Mouse (Mus musculus) lung, postnatal 10 days (tissue): ENCODE results near the gene Wnt10a.
A peak's percentile ranks its signal among the peaks of the same experiment; 100 is the strongest.
"Not testable (repeated sequence)": the region's sequence is repeated elsewhere in the genome, so short reads cannot be mapped to it uniquely, and the experiment has no call there.

Source experiments
- DNase-seq: peaks from one replicate; pipeline ENCODE4 v3.0.0; 2021

The Wnt10a gene

DNA sequence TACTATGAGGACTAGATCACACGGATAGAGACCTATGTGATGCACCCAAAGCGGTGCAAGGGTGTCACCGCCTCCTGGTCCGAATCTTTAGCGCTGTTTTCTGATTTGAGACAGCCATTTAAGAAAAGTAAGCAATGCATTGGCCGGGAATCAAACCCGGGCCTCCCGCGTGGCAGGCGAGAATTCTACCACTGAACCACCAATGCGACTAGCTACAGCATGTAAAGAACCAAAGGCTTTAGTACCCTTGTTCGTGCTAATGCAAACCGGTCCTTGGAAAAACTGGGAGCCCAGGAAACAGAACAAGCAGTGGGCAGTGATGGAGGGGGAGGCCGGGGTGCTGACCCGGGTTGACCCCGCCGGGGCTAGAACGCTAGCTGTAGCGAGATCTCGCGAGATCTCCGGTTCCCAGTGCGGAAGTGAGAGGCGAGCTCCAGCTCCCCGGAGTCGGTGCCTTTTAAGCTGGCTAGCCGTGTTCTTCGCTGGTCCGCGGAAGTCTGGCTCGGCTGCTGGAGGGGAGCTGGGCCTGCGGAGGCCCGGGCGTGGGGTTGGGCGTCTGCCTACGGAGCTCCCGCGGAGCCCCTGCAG, 25.4 kb downstream of the Wnt10a start:
- peak; percentile 95 for DNase-seq

DNA sequence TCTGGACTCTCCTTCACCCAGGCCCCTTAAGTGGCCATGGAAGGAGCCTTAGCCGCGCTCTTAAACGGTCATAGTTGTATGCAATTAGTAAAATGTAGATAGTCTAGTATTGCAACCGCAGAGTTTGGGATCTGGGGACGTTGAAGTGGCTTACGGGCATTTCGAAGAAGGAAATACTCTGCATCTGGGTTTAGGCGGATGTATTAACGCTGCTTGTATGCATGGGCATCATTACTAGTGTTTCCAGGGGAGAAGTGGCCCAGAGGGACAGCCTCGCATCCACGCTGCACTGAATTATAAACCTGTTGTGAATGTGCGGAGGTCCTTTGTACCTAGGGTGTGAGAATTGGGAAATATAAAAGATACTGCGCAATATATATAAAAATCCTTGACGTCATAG, 25.9 kb downstream of the Wnt10a start:
- no peak for DNase-seq

- DNase-seq, result no peak
Measured at GRCm38 (mm10) chr1:74818509-74818908, 27.2 kb downstream of the Wnt10a start.

- DNase-seq, result not testable (repeated sequence)
Measured at GRCm38 (mm10) chr1:74823598-74823997, 32.3 kb downstream of the Wnt10a start.

DNA sequence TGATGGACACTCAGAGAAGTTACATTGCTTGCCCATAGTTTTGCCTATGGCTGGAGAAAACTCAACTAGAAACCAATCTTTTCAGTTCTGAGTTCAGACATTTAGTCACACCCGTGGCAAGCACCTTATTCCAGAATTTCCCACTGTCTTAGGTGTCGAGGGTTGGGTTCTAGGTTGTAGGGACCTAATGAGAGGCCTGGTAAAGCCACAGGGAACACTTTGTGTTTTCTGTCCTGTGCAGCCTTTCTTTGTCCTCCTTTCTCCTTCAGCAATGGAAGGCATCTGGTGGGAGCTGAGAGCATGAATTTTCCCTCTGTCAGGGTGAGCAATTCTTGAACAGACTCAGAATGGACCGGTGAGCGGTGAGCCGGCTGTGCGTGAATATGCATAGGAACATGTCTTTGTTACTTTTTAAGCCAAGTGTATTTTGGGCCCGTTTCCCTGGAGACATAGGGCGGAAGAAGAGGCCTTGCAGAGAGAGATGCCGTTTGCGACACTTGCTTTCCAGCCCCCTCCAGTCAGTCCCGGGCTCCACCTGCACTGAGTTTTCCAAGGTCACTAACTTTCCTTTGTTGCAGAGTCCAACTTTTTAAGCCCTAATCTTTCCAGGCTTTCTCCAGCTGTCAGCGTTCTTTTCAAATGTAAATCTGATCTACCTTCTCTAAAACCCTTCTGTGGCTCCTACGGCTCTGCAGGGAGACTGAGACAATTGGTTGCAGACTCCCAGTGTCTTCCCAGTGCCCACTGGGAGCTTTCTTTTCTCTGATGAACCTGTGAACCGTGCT, 33.4 kb downstream of the Wnt10a start:
- no peak for DNase-seq

DNA sequence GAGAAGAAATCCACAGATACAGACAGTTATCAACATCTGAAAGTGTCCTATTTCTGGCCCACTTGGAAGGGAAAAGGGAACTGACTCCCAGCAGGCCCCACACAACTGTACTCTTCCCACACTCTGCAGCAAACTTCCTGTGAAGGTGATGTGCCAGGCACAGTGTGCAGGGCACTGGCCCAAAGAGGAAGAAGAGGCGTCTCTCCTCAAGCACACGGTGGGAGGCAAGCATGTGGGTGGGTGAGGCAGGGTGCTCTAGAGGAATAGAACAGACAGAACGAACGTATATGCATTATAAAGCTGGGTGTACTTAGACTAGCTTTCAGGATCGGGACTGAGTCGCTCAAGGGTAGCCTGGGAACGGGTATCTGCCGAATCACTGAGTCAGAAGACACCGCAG, 38.7 kb downstream of the Wnt10a start:
- no peak for DNase-seq

DNA sequence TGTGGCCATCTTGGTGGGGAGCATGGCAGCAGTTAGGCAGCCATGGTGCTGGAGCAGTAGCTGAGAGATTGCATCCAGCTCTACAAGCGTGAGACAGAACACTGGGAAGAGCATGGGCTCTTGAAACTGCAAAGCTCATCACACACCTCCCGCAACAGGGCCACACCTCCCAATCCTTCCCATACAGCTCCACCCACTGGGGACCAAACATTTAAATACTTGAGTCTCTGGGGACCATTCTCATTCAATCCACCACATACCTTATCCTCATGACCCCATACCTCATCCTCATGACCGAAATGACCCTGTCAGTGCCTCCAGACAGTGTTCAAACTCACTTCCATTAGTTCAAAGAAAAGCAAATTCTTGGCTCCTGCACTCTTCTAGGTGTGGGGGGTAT, 41.9 kb downstream of the Wnt10a start:
- DNase-seq, result no peak

DNA sequence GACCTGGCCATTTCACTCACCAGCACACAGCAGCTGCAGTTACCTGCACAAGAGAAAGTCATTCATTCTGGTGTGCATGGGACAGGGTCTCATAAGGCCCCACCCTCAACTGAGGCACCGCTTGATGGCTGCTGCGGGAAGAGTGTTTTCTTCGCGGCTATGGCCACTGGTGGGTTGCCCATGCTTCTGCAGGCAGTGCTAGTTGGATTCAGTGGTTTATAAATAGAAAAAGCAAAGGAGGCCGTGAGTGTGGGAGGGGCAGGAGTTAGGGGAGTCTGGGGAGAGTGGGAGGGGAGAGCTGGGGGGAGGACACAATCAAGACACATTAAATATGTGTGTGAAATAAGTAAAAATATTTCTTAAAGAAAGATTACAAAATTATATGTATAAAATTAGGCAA, 51.8 kb downstream of the Wnt10a start:
- no peak for DNase-seq

DNA sequence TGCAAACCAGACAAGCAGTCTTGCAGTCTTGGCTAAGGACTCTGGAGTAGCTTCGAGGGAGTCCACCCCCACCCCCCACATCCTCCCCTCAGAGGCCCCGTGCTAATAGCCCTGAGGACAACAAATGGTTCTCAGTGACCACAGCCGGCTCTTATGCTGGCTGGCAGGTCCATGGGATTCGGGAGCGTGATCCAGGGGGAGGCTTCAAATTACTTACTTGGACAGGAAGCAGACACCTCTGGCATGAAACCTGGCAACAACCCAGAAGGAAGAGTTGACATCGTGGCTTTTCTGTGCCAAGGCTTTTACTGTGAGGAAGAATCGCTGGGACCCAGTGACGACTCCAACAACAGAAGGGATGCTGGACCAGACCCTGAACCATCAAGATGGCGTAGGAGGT, 55.0 kb downstream of the Wnt10a start:
- DNase-seq, result no peak

DNA sequence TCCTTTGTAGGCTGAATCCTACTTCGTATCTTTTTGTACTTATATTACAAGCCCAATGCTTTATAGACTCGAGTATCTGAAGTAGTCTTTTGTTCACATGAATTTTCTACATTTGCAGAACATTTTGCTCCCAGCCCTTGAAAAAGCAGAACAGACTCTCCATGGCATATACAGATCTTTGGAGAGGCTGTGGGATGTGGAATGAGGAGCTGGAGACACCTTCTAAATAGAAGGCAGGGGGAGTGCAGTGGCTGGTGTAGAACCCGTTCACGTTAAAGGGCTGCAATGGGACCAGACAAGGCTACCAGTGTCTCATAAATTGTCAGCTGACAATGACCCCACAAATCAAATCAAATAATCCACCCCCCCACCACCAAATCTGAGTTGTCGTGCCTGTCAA, 57.6 kb downstream of the Wnt10a start:
- DNase-seq, result no peak

DNA sequence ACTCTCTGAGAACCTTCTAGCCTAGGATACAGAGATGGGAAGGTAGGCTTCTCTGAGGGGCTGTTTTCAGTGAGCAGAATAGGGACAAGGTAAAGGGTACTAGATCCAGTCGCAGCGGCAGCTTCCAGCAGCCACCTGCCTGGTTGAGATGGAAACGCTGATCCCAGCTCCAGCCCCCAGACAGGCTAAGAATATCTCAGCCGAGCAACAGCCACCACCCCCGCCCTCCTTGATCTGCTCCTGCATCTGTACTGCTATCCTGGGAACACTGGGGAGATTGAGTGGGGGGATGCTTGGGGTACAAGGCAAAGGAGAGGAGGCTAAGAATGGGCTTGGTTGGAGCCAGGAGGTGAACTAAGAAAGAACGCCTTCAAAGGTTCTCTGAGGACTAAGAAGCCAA, 58.9 kb downstream of the Wnt10a start:
- DNase-seq, result no peak

DNA sequence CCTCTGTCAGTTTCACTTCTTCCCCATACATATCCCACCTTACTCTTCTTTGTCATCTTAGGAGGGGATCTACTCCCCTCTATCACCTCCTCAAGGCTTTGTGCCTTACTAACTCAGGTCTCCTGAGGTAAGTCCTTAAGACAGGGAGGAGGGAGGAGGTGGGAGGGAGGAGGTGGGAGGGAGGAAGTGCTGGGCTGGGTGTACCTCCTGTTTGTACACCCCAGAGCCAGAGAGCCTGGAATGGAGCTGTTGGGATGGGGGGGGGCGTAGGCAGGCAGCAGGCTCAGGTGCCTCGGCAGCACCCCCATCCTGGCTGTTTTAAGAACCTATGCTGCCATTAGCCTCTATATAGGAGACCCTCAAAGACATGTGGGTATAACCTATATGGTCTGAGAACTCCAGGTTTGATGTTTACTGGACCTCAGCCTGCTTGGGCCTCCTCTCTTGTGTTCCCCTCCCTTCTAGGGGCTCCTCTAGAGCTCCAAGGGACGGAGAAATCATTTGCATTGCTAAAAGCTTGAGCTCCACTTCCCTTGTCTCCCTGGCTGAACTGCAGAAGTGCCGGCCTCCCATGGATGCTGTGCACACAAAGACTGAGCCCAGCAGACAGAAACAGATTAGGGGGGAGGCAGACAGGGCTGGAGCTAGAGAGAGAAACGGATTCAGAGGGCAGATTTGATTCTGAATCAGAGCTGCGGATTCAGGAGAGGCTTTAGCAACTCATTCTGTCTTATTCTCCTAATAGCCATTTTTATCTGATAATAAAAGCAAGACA, 59.9 kb downstream of the Wnt10a start:
- no peak for DNase-seq
